Mouse (Mus musculus) neural tube, embryonic 15.5 days (tissue): ENCODE measurements around the gene Gm43951. TPM values are rescaled to one million over a fixed set of nuclear protein-coding genes. Genes with fewer than 3 reads are reported as not detected.

Source experiments
- ATAC-seq: fragments of 200-750 bp; cut with Nextera tagmentation; 2 replicates; pipeline ENCODE4 v1.8.0; 2017; ENCODE audit warnings: mild to moderate bottlenecking, moderate TSS enrichment, moderate library complexity; ENCODE audit not compliant: low FRiP score
- H3K27ac ChIP-seq: fragments of 300-500 bp; sonication (generic); replicated peaks from 2 replicates; pipeline ENCODE4 v1.5.1; 2015; ENCODE audit warnings: mild to moderate bottlenecking, inconsistent platforms
- H3K27me3 ChIP-seq: fragments of 300-500 bp; sonication (generic); replicated peaks from 2 replicates; pipeline ENCODE4 v1.6.1; 2015; ENCODE audit warnings: inconsistent platforms
- H3K36me3 ChIP-seq: fragments of 300-500 bp; sonication (generic); 2 replicates; pipeline ENCODE4 v1.6.1; 2015; ENCODE audit warnings: inconsistent platforms
- H3K4me1 ChIP-seq: fragments of 300-500 bp; sonication (generic); 2 replicates; pipeline ENCODE4 v1.6.1; 2015; ENCODE audit warnings: inconsistent platforms
- H3K4me2 ChIP-seq: fragments of 300-500 bp; sonication (generic); 2 replicates; pipeline ENCODE4 v1.6.1; 2015; ENCODE audit warnings: inconsistent platforms, mild to moderate bottlenecking, moderate library complexity
- H3K4me3 ChIP-seq: fragments of 300-500 bp; sonication (generic); replicated peaks from 2 replicates; pipeline ENCODE4 v1.5.1; 2015; ENCODE audit warnings: mild to moderate bottlenecking, inconsistent platforms
- H3K9ac ChIP-seq: fragments of 300-500 bp; sonication (generic); replicated peaks from 2 replicates; pipeline ENCODE4 v1.6.1; 2015; ENCODE audit warnings: mild to moderate bottlenecking, inconsistent platforms
- H3K9me3 ChIP-seq: fragments of 300-500 bp; sonication (generic); replicated peaks from 2 replicates; pipeline ENCODE4 v1.6.1; 2016; ENCODE audit warnings: inconsistent platforms
- WGBS: fragments of 180-500 bp; shearing (Covaris S2); methylation state at CpG from one replicate; pipeline ENCODE4 v1.1.7; 2015; ENCODE audit warnings: mixed read lengths; 5-methylcytosine and 5-hydroxymethylcytosine counted together
- polyA plus RNA-seq: library from polyadenylated mRNA; unstranded; fragments of >200 nt; fragmentation: Nextera tagmentation; extraction: Ambion mirVana; gene quantifications from 2 replicates; pipeline ENCODE4 v1.2.1, GENCODE M21; 2015

The Gm43951 gene
- polyA plus RNA-seq = 1.00 and 1.4 TPM in 2 replicates

DNA sequence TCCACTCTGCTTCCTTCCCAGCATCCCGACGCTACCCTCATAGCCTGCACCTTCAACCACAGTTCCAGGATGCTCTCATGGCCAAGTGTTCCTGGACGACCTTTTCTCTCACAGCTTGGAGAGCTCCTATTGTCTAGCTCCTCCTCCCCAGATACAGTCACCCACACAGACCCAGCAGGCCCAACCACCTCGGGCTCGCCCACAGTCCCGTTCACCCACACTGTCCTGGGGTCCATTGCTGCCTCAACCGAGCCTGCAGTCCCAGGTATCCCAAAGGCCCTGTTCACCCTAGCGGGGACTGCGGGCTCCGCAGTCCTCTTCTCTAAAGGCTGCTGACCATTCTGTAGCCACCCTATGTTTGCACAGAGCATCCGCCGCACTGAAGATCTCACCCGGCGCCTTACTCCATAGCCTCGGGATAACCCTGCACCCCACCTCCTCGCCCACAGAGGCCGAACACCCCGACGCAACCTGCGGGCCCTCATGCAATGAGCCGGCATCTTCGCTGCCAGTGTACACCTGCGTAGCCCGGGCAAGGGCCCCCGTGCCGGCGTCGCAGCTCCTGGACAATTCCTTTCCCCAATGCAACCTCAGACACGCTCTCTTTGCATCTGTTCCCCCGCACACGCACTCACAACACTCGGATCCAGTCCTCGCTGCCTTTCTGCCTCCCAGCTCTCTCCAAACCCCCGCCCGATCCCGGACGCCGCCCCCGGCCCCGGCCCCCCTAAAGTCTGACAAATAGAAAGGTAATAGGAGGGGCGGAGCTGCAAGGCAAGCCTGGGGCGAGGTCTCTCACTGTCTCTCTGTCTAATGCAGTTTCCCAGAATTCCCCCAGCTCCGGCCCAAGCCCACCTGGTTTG, at the start of gene Gm43951:
Gene Gm43951 (minus strand): TSS at position 500 of the 863 bp plus-strand sequence.
- ATAC-seq = peak; percentile 36
- Histone ChIP-seq H3K9me3 (no peaks in the 10 kb centered on the region), H3K4me2 (peak within 1 kb of the TSS; percentile 86), H3K9ac (peak within 1 kb of the TSS; percentile 87), H3K4me1 (peaks cover 38% of the 10 kb centered on the region), H3K4me3 (peak within 1 kb of the TSS; percentile 84), H3K27me3 (no peaks in the 10 kb centered on the region), H3K36me3 (peaks cover 22% of the 10 kb centered on the region), H3K27ac (peak within 1 kb of the TSS; percentile 82)
- under 1% methylated on average over 43 of the region's 43 CpGs for WGBS

GRCm38 (mm10) chr11:72256441-72256840, 49.8 kb upstream of the Gm43951 start:
- Histone ChIP-seq H3K4me3 (no peak overlapping the region), H3K27me3 (no peaks in the 10 kb centered on the region), H3K36me3 (no peaks in the 10 kb centered on the region), H3K9ac (no peak overlapping the region), H3K4me1 (no peaks in the 10 kb centered on the region), H3K4me2 (no peak overlapping the region), H3K27ac (no peak overlapping the region), H3K9me3 (no peaks in the 10 kb centered on the region)
- WGBS = 84% methylated on average over 2 of the region's 2 CpGs
- ATAC-seq = no peak

- Histone ChIP-seq H3K27me3 (0 out of 2 replicates have a peak, but pooled peaks cover under 1% of the 10 kb centered on the region), H3K4me1 (no peaks in the 10 kb centered on the region), H3K36me3 (no peaks in the 10 kb centered on the region), H3K4me2 (no peak overlapping the region), H3K9ac (no peak overlapping the region), H3K4me3 (no peak overlapping the region), H3K9me3 (no peaks in the 10 kb centered on the region), H3K27ac (no peak overlapping the region)
- no peak for ATAC-seq
- 96% methylated on average over 4 of the region's 4 CpGs for WGBS
Measured at GRCm38 (mm10) chr11:72255629-72256028, 49.0 kb upstream of the Gm43951 start.

DNA sequence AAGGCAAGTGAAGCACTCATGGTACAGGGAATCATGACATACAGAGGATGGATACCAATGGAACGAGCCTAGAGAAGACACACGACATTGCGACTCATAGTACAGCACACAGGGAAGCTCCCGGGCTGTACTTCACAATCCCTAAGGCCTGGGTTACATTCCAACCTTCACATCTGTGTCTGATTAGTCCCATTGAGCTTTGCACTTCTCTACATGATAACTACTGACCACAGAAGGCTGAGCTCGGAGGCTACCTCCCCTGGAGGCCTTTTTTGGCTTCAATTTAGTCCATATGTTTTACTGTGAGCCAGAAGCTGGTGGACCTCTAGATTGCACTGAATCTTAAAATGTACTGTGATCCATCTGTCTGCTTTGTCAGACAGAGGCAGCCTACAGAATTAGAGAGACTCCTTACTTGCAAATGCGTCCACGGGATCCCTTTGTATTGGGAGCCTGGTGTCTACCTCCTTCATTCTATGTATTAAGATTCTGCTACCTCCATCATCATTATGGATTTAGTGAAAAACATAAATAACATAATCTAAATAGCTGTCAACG, 38.6 kb upstream of the Gm43951 start:
- no peak overlapping the region for H3K27ac ChIP-seq
- ATAC-seq = no peak
- H3K4me2 ChIP-seq = no peak overlapping the region
- WGBS = 84% methylated on average over 8 of the region's 8 CpGs
- no peaks in the 10 kb centered on the region for H3K4me1 ChIP-seq
- no peaks in the 10 kb centered on the region for H3K9me3 ChIP-seq
- H3K36me3 ChIP-seq = no peaks in the 10 kb centered on the region
- no peak overlapping the region for H3K9ac ChIP-seq
- no peak overlapping the region for H3K4me3 ChIP-seq
- no peaks in the 10 kb centered on the region for H3K27me3 ChIP-seq

- Histone ChIP-seq H3K9ac (no peak overlapping the region), H3K4me3 (no peak overlapping the region), H3K36me3 (no peaks in the 10 kb centered on the region), H3K27ac (no peak overlapping the region), H3K27me3 (no peaks in the 10 kb centered on the region), H3K4me1 (no peaks in the 10 kb centered on the region), H3K4me2 (no peak overlapping the region), H3K9me3 (no peaks in the 10 kb centered on the region)
- WGBS = 79% methylated on average over 4 of the region's 4 CpGs
- ATAC-seq = no peak
Measured at GRCm38 (mm10) chr11:72240062-72240860, 33.6 kb upstream of the Gm43951 start.

DNA sequence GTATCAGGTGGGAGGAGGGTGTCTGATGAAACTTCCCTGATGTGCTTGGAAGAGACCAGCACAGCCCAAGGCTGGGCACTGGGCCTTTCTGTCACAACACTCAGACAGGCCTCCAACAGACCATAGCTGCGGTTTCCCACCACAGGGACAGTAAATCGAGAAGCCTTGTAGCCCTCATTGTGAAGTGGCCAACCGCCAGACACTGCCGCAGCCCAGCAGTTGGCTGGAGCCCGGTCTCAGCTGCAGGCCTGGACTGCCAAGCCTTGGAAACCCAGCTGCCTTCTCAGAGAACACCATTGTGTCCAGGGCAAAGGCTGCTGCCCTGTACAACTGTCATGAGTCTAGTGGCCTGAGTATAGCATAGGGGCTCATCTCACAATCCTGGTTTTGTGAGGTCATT, 27.4 kb upstream of the Gm43951 start:
- Histone ChIP-seq H3K9ac (no peak overlapping the region), H3K4me3 (no peak overlapping the region), H3K9me3 (no peaks in the 10 kb centered on the region), H3K4me1 (no peaks in the 10 kb centered on the region), H3K27ac (no peak overlapping the region), H3K36me3 (no peaks in the 10 kb centered on the region), H3K4me2 (no peak overlapping the region), H3K27me3 (no peaks in the 10 kb centered on the region)
- no peak for ATAC-seq
- WGBS = 64% methylated on average over 5 of the region's 5 CpGs

GRCm38 (mm10) chr11:72232991-72233390, 26.4 kb upstream of the Gm43951 start:
- Histone ChIP-seq H3K9me3 (no peaks in the 10 kb centered on the region), H3K36me3 (no peaks in the 10 kb centered on the region), H3K9ac (no peak overlapping the region), H3K27ac (no peak overlapping the region), H3K4me1 (no peaks in the 10 kb centered on the region), H3K27me3 (no peaks in the 10 kb centered on the region), H3K4me2 (no peak overlapping the region), H3K4me3 (no peak overlapping the region)
- WGBS = 71% methylated on average over 1 of the region's 1 CpGs
- ATAC-seq = no peak

DNA sequence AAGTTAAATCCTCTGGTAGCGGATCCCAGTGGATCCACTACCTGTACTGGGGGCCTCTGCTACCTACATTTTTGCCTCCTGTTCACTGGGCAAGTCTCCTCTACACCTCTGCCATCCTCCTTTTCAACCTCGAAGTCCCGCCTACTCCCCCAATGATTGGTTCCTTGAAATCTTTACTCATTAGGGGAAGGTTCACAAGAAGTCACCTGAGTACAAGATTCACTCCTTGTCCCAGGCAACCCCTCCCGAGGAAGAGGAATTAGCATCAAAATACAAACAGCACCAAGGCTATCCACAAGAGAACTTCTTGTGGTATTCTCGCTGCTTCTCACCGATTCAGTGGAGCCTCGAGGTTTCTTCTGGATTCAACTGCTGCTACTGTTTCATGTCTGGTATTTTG, 25.4 kb upstream of the Gm43951 start:
- WGBS = 83% methylated on average over 7 of the region's 7 CpGs

GRCm38 (mm10) chr11:72228513-72228912, 21.9 kb upstream of the Gm43951 start:
- H3K4me1 ChIP-seq = peaks cover 14% of the 10 kb centered on the region; the same call in 1 of the 2 replicates
- H3K36me3 ChIP-seq = no peaks in the 10 kb centered on the region
- no peak overlapping the region for H3K4me3 ChIP-seq
- H3K27me3 ChIP-seq = no peaks in the 10 kb centered on the region
- 95% methylated on average over 4 of the region's 4 CpGs for WGBS
- H3K9me3 ChIP-seq = no peaks in the 10 kb centered on the region
- no peak overlapping the region for H3K27ac ChIP-seq
- H3K4me2 ChIP-seq = no peak overlapping the region
- H3K9ac ChIP-seq = no peak overlapping the region
- ATAC-seq = no peak

More for the DNA sequence above, 25.4 kb upstream of the Gm43951 start:
- Histone ChIP-seq H3K36me3 (no peaks in the 10 kb centered on the region), H3K9ac (no peak overlapping the region), H3K4me3 (no peak overlapping the region), H3K4me1 (no peaks in the 10 kb centered on the region), H3K4me2 (no peak overlapping the region), H3K9me3 (no peaks in the 10 kb centered on the region), H3K27ac (no peak overlapping the region), H3K27me3 (no peaks in the 10 kb centered on the region)
- no peak for ATAC-seq

GRCm38 (mm10) chr11:72226901-72227300, 20.3 kb upstream of the Gm43951 start:
- no peak overlapping the region for H3K4me2 ChIP-seq
- H3K4me3 ChIP-seq = no peak overlapping the region
- peaks cover 14% of the 10 kb centered on the region; the same call in 1 of the 2 replicates for H3K4me1 ChIP-seq
- ATAC-seq = no peak
- 91% methylated on average over 6 of the region's 6 CpGs for WGBS
- no peak overlapping the region for H3K9ac ChIP-seq
- H3K36me3 ChIP-seq = no peaks in the 10 kb centered on the region
- no peaks in the 10 kb centered on the region for H3K27me3 ChIP-seq
- no peak overlapping the region for H3K27ac ChIP-seq
- no peaks in the 10 kb centered on the region for H3K9me3 ChIP-seq

DNA sequence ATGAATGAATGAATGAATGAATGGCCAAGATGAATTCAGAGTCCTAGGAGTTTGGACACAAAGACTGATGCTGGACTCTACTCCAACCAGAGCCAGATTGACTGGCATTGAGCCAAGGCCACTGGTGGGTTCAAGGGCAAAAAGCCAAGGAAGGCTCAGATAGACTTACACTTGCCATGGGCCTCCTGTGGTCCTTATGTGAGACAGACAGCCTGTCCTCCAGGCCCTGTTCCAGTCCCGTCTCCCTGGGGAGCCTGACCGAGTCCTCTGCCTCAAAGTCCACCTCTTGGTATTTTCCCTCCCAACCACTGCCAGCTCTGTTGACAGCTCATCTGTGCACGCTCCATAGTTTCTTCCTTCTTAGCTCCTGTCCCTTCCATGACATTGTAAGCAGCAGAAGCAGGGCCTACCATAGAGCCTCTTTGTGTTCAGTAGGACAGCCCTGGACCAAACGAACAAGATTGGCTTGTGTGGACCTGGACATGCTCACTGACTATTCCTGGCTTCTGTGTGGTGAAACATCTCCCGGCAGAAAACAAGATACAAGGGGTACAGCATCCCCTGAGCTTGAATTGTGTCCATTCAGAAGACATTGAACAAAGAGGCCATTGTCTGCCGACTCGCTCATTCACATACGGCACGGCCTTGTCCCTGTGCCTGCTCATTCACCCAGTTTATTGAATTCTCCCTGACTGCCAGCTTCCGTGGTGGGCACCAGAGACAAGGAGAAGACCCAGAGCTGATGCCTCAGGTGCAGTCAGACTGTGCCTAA, 19.6 kb upstream of the Gm43951 start:
- Histone ChIP-seq H3K4me3 (no peak overlapping the region), H3K9ac (no peak overlapping the region), H3K27ac (no peak overlapping the region), H3K4me1 (peaks cover 14% of the 10 kb centered on the region; the same call in 1 of the 2 replicates), H3K9me3 (no peaks in the 10 kb centered on the region), H3K4me2 (no peak overlapping the region), H3K27me3 (no peaks in the 10 kb centered on the region), H3K36me3 (no peaks in the 10 kb centered on the region)
- 42% methylated on average over 10 of the region's 10 CpGs for WGBS
- no peak for ATAC-seq
